Mouse (Mus musculus): ENCODE measurements around the gene Cyp17a1. TPM values are rescaled to one million over a fixed set of nuclear protein-coding genes. Genes with fewer than 3 reads are reported as not detected.

Gene Cyp17a1
- total and polyA plus RNA-seq, 2 experiments = 85.1 to 193 TPM

DNA sequence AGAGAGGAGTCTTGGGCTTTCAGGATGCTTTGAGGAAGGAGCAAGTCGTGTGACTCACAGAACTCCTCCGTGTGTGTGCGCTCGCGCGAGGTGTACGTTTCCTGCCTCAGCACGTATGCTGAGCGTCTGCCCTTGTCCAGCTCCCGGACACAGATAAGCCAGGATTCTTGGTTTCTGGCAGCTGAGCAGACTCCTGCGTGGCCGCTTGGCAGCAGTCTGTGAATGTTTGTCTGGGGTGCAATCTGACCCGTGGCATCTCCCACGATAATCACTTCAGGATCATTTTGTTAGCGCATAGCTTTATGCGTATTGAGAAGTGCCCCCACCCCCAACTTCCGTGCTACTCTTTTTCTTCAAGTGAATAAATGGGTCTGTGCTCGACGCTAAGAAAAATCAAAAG lies 54.0 kb downstream of the Cyp17a1 start:
- Histone ChIP-seq H3K27ac (replicated peaks; ENCODE audit: insufficient read depth, low read depth, low read length) (peak overlapping the region; percentile 1), H3K9ac (ENCODE audit: low read depth, low read length) (no peak overlapping the region), H3K4me1 (ENCODE audit: control insufficient read depth, insufficient read depth, low read length) (peaks cover 41% of the 10 kb centered on the region), H3K36me3 (ENCODE audit: control insufficient read depth, insufficient read depth, low read length) (peaks cover 8% of the 10 kb centered on the region; the same call in 1 of the 2 replicates), H3K4me3 (ENCODE audit: insufficient read depth, low read depth, low read length) (no peak overlapping the region), H3K27me3 (ENCODE audit: control insufficient read depth, insufficient read depth, low read length) (no peaks in the 10 kb centered on the region), H3K79me2 (ENCODE audit: control insufficient read depth, insufficient read depth, low read length) (peaks cover 63% of the 10 kb centered on the region)
- DNase-seq (ENCODE audit: extremely low read depth, low read depth, low spot score) = peak; percentile 76
- no peak for TF ChIP-seq CTCF (IDR thresholded peaks at IDR 0.05; ENCODE audit: low read depth, low read length)
- TF ChIP-seq POLR2A (IDR thresholded peaks at IDR 0.05; ENCODE audit: extremely low read depth, insufficient read depth, low read length) = no peak
- WGBS = 18% methylated on average over 19 of the region's 19 CpGs

- Histone ChIP-seq H3K27ac (replicated peaks; ENCODE audit: insufficient read depth, low read depth, low read length) (peak overlapping the region; percentile 9; the same call in 1 of the 2 replicates), H3K4me3 (ENCODE audit: insufficient read depth, low read depth, low read length) (no peak overlapping the region), H3K4me1 (ENCODE audit: control insufficient read depth, insufficient read depth, low read length) (peaks cover 38% of the 10 kb centered on the region), H3K9ac (ENCODE audit: low read depth, low read length) (no peak overlapping the region), H3K27me3 (ENCODE audit: control insufficient read depth, insufficient read depth, low read length) (no peaks in the 10 kb centered on the region), H3K79me2 (ENCODE audit: control insufficient read depth, insufficient read depth, low read length) (peaks cover 60% of the 10 kb centered on the region), H3K36me3 (ENCODE audit: control insufficient read depth, insufficient read depth, low read length) (peaks cover 13% of the 10 kb centered on the region; the same call in 1 of the 2 replicates)
- TF ChIP-seq CTCF (IDR thresholded peaks at IDR 0.05; ENCODE audit: low read depth, low read length) = no peak
- no peak for TF ChIP-seq POLR2A (IDR thresholded peaks at IDR 0.05; ENCODE audit: extremely low read depth, insufficient read depth, low read length)
- WGBS = 33% methylated on average over 9 of the region's 9 CpGs
- no peak for DNase-seq (ENCODE audit: extremely low read depth, low read depth, low spot score)
Observed at GRCm38 (mm10) chr19:46618322-46618721, 54.6 kb downstream of the Cyp17a1 start.

DNA sequence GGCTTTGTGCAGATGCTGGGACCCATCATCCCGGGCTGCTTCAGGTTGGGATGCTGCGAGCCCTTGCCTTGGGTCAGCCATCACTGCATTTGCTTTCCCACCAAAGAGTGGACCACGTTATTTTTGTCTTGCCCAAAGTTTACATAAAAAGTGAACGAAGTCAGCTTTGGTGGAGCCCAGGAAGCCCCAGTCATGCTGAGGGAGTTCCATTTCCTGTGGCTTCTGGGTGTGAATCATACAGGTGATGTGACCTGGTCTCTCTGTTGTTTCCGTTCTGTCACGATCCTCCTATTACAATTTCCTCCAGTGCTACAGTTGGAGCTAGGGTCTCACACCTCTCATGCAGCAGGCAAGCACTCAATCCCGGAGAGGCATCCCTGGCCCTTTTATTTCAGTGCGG lies 55.6 kb downstream of the Cyp17a1 start:
- peaks cover 21% of the 10 kb centered on the region for H3K36me3 ChIP-seq (ENCODE audit: control insufficient read depth, insufficient read depth, low read length)
- no peaks in the 10 kb centered on the region for H3K27me3 ChIP-seq (ENCODE audit: control insufficient read depth, insufficient read depth, low read length)
- no peak overlapping the region for H3K9ac ChIP-seq (ENCODE audit: low read depth, low read length)
- no peak overlapping the region for H3K27ac ChIP-seq (replicated peaks; ENCODE audit: insufficient read depth, low read depth, low read length)
- DNase-seq (ENCODE audit: extremely low read depth, low read depth, low spot score) = no peak
- no peak for TF ChIP-seq POLR2A (IDR thresholded peaks at IDR 0.05; ENCODE audit: extremely low read depth, insufficient read depth, low read length)
- no peak for TF ChIP-seq CTCF (IDR thresholded peaks at IDR 0.05; ENCODE audit: low read depth, low read length)
- no peak overlapping the region for H3K4me3 ChIP-seq (ENCODE audit: insufficient read depth, low read depth, low read length)
- 84% methylated on average over 8 of the region's 8 CpGs for WGBS
- H3K79me2 ChIP-seq (ENCODE audit: control insufficient read depth, insufficient read depth, low read length) = peaks cover 58% of the 10 kb centered on the region
- peaks cover 31% of the 10 kb centered on the region for H3K4me1 ChIP-seq (ENCODE audit: control insufficient read depth, insufficient read depth, low read length)

Other genes with a start within 250 kb of the Cyp17a1 start
- 7.3 and 9.9 TPM in 2 replicates for gene Trim8, start 171.5 kb downstream of the Cyp17a1 start, total RNA-seq (2014; rRNA removed)
- gene Trim8, start 171.5 kb downstream of the Cyp17a1 start, polyA plus RNA-seq (2012; rRNA removed) = 17.7 and 20.0 TPM in 2 replicates
- 21.9 and 25.1 TPM in 2 replicates for gene Arl3, start 100.0 kb downstream of the Cyp17a1 start, total RNA-seq (2014; rRNA removed)
- 8.7 and 12.7 TPM in 2 replicates for gene Arl3, start 100.0 kb downstream of the Cyp17a1 start, polyA plus RNA-seq (2012; rRNA removed)
- 33.8 and 34.6 TPM in 2 replicates for gene Sfxn2, start 99.8 kb downstream of the Cyp17a1 start, total RNA-seq (2014; rRNA removed)
- 13.9 and 15.1 TPM in 2 replicates for gene Sfxn2, start 99.8 kb downstream of the Cyp17a1 start, polyA plus RNA-seq (2012; rRNA removed)
- gene Wbp1l, start 74.1 kb downstream of the Cyp17a1 start, total RNA-seq (2014; rRNA removed) = 66.7 and 90.9 TPM in 2 replicates
- 140 and 169 TPM in 2 replicates for gene Wbp1l, start 74.1 kb downstream of the Cyp17a1 start, polyA plus RNA-seq (2012; rRNA removed)
- 4.8 TPM in 2 replicates for gene Borcs7, start 16.7 kb upstream of the Cyp17a1 start, total RNA-seq (2014; rRNA removed)
- gene Borcs7, start 16.7 kb upstream of the Cyp17a1 start, polyA plus RNA-seq (2012; rRNA removed) = 2.9 and 3.9 TPM in 2 replicates
- 57.8 and 67.9 TPM in 2 replicates for gene As3mt, start 34.3 kb upstream of the Cyp17a1 start, total RNA-seq (2014; rRNA removed)
- 19.3 and 29.3 TPM in 2 replicates for gene As3mt, start 34.3 kb upstream of the Cyp17a1 start, polyA plus RNA-seq (2012; rRNA removed)
- gene Cnnm2, start 88.4 kb upstream of the Cyp17a1 start, total RNA-seq (2014; rRNA removed) = 4.4 and 5.3 TPM in 2 replicates
- 6.3 and 7.1 TPM in 2 replicates for gene Cnnm2, start 88.4 kb upstream of the Cyp17a1 start, polyA plus RNA-seq (2012; rRNA removed)

Measured in liver, adult 2 months (tissue).